Mouse (Mus musculus) cortical plate, adult 2 months (tissue): ENCODE data around the gene Tbc1d16.

Source experiments
- CTCF ChIP-seq: fragments of 200-500 bp; IDR thresholded peaks from 2 replicates; pipeline ENCODE4 v1.5.1; 2011; ENCODE audit warnings: mild to moderate bottlenecking, control low read depth, low read length; ENCODE audit not compliant: insufficient read depth; ENCODE audit errors: extremely low read depth
- POLR2A ChIP-seq: fragments of 200-500 bp; IDR thresholded peaks from 2 replicates; pipeline ENCODE4 v1.6.1; 2011; ENCODE audit warnings: mild to moderate bottlenecking, low read length, control low read depth; ENCODE audit not compliant: insufficient read depth; ENCODE audit errors: extremely low read depth

GRCm38 (mm10) chr11:119264413-119264812, 36.1 kb upstream of the Tbc1d16 start:
- TF ChIP-seq CTCF = no peak
- no peak for TF ChIP-seq POLR2A
